Mouse (Mus musculus): ENCODE measurements around the gene Olfr68. TPM values are rescaled to one million over a fixed set of nuclear protein-coding genes. Genes with fewer than 3 reads are reported as not detected.

The Olfr68 gene
- not detected for total RNA-seq (2023)

GRCm38 (mm10) chr7:103779598-103779997 lies at the start of gene Olfr68:
Gene Olfr68, minus strand, starts transcription at chr7:103779698.

GRCm38 (mm10) chr7:103827808-103828207 lies 48.3 kb upstream of the Olfr68 start, which contains the start of gene Hbb-bs:
Gene Hbb-bs, minus strand, starts transcription at chr7:103828096.

GRCm38 (mm10) chr7:103813766-103814165 lies 34.3 kb upstream of the Olfr68 start, which contains the start of gene Hbb-bt:
Gene Hbb-bt, minus strand, starts transcription at chr7:103813996.

GRCm38 (mm10) chr7:103791721-103792120 lies 12.2 kb upstream of the Olfr68 start, which contains the start of gene Olfr67:
Gene Olfr67, minus strand, starts transcription at chr7:103791821.

GRCm38 (mm10) chr7:103771494-103771893 lies 8.0 kb downstream of the Olfr68 start, which contains the start of gene Olfr69:
Gene Olfr69, minus strand, starts transcription at chr7:103771594.

GRCm38 (mm10) chr7:103757233-103757632 lies 22.3 kb downstream of the Olfr68 start, which contains the start of gene Olfr630:
Gene Olfr630, minus strand, starts transcription at chr7:103757333.

GRCm38 (mm10) chr7:103744843-103745242 lies 34.7 kb downstream of the Olfr68 start, which contains the start of gene Olfr629:
Gene Olfr629, minus strand, starts transcription at chr7:103744943.

GRCm38 (mm10) chr7:103730074-103730473 lies 49.4 kb downstream of the Olfr68 start, which contains the start of gene Olfr628:
Gene Olfr628, plus strand, starts transcription at chr7:103730374.

Other genes with a start within 250 kb of the Olfr68 start
- not detected for gene Olfr612, start 237.0 kb downstream of the Olfr68 start, total RNA-seq (2023)
- not detected for gene Olfr613, start 231.6 kb downstream of the Olfr68 start, total RNA-seq (2023)
- not detected for gene Olfr615, start 223.6 kb downstream of the Olfr68 start, total RNA-seq (2023)
- not detected for gene Olfr616, start 210.6 kb downstream of the Olfr68 start, total RNA-seq (2023)
- gene Olfr617, start 206.6 kb downstream of the Olfr68 start, total RNA-seq (2023), result not detected
- gene Olfr618, start 189.6 kb downstream of the Olfr68 start, total RNA-seq (2023), result not detected
- not detected for gene Olfr619, start 179.1 kb downstream of the Olfr68 start, total RNA-seq (2023)
- gene Olfr620, start 167.2 kb downstream of the Olfr68 start, total RNA-seq (2023), result not detected
- not detected for gene Olfr622, start 137.0 kb downstream of the Olfr68 start, total RNA-seq (2023)
- not detected for gene Olfr623, start 116.0 kb downstream of the Olfr68 start, total RNA-seq (2023)
- gene Olfr624, start 108.5 kb downstream of the Olfr68 start, total RNA-seq (2023), result not detected
- not detected for gene Olfr625-ps1, start 97.0 kb downstream of the Olfr68 start, total RNA-seq (2023)
- gene Olfr243, start 65.0 kb downstream of the Olfr68 start, total RNA-seq (2023), result not detected
- not detected for gene Olfr628, start 49.3 kb downstream of the Olfr68 start, total RNA-seq (2023)
- not detected for gene Olfr629, start 34.8 kb downstream of the Olfr68 start, total RNA-seq (2023)
- not detected for gene Olfr630, start 22.4 kb downstream of the Olfr68 start, total RNA-seq (2023)
- not detected for gene Olfr69, start 8.1 kb downstream of the Olfr68 start, total RNA-seq (2023)
- gene Olfr67, start 12.1 kb upstream of the Olfr68 start, total RNA-seq (2023), result not detected
- gene Hbb-bt, start 34.3 kb upstream of the Olfr68 start, total RNA-seq (2023), result 328 TPM
- 2,192 TPM for gene Hbb-bs, start 48.4 kb upstream of the Olfr68 start, total RNA-seq (2023)
- gene Hbb-bh2, start 60.8 kb upstream of the Olfr68 start, total RNA-seq (2023), result not detected
- gene Hbb-bh1, start 63.5 kb upstream of the Olfr68 start, total RNA-seq (2023), result not detected
- gene Hbb-y, start 73.5 kb upstream of the Olfr68 start, total RNA-seq (2023), result not detected
- gene Olfr66, start 106.6 kb upstream of the Olfr68 start, total RNA-seq (2023), result not detected
- gene Olfr64, start 114.8 kb upstream of the Olfr68 start, total RNA-seq (2023), result not detected
- not detected for gene Olfr65, start 123.8 kb upstream of the Olfr68 start, total RNA-seq (2023)
- gene Olfr631, start 149.1 kb upstream of the Olfr68 start, total RNA-seq (2023), result not detected
- gene Olfr632, start 154.6 kb upstream of the Olfr68 start, total RNA-seq (2023), result not detected
- not detected for gene Olfr633, start 164.7 kb upstream of the Olfr68 start, total RNA-seq (2023)
- gene Olfr635, start 191.5 kb upstream of the Olfr68 start, total RNA-seq (2023), result not detected
- not detected for gene Olfr638, start 219.0 kb upstream of the Olfr68 start, total RNA-seq (2023)
- gene Olfr639, start 237.6 kb upstream of the Olfr68 start, total RNA-seq (2023), result not detected
- not detected for gene Olfr640, start 245.9 kb upstream of the Olfr68 start, total RNA-seq (2023)

All from CD8-positive naive resting alpha-beta T cell, adult 57 days (primary cell).